Mouse (Mus musculus): ENCODE measurements around the gene Foxr1.

Foxr1 gene

DNA sequence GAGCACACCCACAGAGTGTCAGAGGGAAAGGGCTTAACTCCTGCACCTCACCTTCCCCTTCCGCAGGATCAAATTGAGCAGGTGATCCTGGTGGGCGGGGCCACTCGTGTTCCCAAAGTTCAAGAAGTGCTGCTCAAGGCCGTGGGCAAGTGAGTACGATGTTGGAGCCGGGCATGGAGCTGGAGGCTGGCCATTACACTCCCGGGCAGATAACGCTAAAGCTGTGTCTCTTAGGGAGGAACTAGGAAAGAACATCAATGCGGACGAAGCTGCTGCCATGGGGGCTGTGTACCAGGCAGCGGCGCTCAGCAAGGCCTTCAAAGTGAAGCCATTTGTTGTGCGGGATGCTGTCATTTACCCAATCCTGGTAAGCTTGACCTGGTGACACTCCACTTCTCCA lies 56.3 kb downstream of the Foxr1 start:
- no peak for ATAC-seq (ENCODE audit: insufficient number of reproducible peaks, low FRiP score, low TSS enrichment)
